Mouse (Mus musculus): ENCODE results near the gene Zfp131. TPM values are rescaled to one million over a fixed set of nuclear protein-coding genes. Genes with fewer than 3 reads are reported as not detected.

Zfp131 gene
- polyA plus RNA-seq, 1 experiment from 2014 or later = 42.3 TPM

DNA sequence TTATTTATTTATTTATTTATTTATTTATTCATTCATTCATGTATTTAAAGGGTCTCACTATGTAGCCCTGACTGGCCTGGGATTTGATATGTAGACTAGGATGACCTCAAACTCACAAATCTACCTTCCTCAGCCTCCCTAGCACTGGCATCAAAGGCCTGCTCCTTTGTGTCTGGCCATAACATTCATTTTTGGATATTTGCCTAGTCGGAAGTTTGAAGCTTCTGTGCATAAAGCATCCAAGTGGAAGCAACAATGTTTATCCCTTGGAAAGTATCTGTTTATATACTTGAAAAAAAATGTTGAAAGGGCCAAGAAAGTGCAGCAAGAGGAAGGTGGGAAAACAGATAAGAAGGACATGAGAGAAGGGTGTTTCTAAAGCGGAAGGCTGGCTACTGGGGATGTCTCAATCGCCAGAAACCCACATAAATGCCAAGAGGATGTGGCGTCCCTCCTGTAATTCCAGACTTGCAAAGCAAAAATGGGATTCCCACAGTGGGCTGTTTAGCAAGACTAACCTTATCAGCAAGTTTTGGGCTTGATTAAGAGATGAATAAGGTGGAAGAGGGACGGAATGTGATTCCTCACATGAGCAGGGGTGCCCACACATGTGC lies 2.2 kb upstream of the Zfp131 start:
- H3K4me3 ChIP-seq = no peak overlapping the region
- H3K27ac ChIP-seq = no peak overlapping the region
- H3K9me3 ChIP-seq = no peaks in the 10 kb centered on the region
- H3K36me3 ChIP-seq = peaks cover 8% of the 10 kb centered on the region
- peaks cover 16% of the 10 kb centered on the region for H3K4me1 ChIP-seq
- H3K4me2 ChIP-seq (replicated peaks) = no peak overlapping the region
- no peak overlapping the region for H3K9ac ChIP-seq
- no peak for ATAC-seq (ENCODE audit: low FRiP score, low read depth)
- WGBS = 83% methylated on average over 5 of the region's 5 CpGs
- H3K27me3 ChIP-seq = no peaks in the 10 kb centered on the region

DNA sequence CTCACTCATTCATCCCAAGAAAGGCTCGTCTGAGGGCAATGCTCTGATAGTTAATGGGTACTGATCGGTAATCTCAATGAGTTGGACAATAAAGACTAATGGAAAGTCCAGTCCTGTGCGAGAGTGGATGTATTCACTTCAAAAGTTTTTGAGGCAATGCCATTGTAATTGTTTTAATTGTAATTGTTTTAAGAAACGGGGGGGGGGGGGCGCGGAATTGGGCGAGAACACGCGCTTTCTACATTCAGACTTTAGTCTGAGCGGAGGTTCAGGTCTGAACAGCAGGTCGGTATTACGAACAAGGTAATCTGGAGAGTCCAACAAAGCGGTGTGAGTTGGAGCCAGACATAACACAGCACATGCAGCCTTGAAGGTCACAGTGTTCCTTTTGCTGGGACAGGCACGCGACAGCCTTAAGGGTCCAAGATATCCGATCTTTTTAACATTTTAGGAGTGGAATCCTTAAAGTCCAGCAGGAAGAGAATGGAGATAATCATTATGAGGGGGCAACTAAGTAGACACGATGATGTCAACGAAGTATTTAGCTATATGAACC lies 969 bp upstream of the Zfp131 start:
- no peaks in the 10 kb centered on the region for H3K27me3 ChIP-seq
- H3K27ac ChIP-seq = peak overlapping the region; percentile 96
- 3% methylated on average over 18 of the region's 18 CpGs for WGBS
- peak overlapping the region; percentile 81 for H3K4me3 ChIP-seq
- peak overlapping the region; percentile 93 for H3K9ac ChIP-seq
- peak overlapping the region; percentile 75 for H3K4me2 ChIP-seq (replicated peaks)
- ATAC-seq (ENCODE audit: low FRiP score, low read depth) = no peak
- H3K9me3 ChIP-seq = no peaks in the 10 kb centered on the region
- H3K4me1 ChIP-seq = peaks cover 16% of the 10 kb centered on the region
- peaks cover 18% of the 10 kb centered on the region for H3K36me3 ChIP-seq

DNA sequence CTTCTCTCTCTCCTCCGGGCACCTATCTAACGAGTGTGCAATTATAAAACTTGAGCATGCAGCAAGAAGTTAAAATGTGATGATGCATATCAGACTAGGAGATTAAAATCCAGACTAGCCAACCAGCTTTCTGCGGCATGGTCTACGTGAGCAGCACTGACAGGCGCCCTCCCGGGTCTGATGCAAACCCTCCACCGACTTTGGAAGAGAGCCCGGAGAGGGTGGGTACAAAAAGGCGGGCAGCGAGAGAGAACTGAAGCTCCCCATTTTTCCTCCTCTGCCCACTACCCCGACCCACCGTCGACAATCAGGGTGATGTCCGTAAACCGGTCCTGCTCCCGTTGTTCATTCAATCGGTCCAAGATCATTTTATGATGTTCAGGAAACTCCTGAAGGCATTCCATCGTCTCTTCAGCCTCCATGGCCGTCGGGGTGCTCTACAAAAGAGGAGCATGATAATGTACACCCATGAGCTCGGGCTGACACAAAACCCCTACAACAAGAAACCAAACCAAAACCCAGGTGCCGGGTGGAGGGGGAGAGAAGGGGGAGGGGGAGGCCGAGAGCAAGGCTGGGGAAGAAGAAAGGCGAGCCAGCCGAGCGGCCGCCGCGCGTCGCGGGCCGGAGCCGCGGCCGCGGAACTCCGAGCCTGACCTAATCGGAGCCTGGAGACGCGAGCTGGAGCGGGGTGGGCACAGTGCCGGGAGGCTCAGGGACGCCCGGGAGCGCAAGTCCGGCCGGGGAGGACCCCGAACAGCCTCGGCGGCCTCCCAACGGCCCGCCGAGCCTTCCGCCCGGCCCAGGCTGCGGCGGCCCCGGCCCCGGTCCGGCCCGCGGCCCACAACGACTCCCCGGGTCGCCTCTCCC lies 605 bp downstream of the Zfp131 start:
- WGBS = 1% methylated on average over 41 of the region's 66 CpGs
- Histone ChIP-seq H3K4me3 (peak overlapping the region; percentile 81), H3K27me3 (no peaks in the 10 kb centered on the region), H3K4me2 (replicated peaks) (peak overlapping the region; percentile 69), H3K27ac (peak overlapping the region; percentile 96), H3K9me3 (no peaks in the 10 kb centered on the region), H3K9ac (peak overlapping the region; percentile 93), H3K4me1 (peaks cover 16% of the 10 kb centered on the region), H3K36me3 (peaks cover 30% of the 10 kb centered on the region)
- ATAC-seq (ENCODE audit: low FRiP score, low read depth) = peak; percentile 63

DNA sequence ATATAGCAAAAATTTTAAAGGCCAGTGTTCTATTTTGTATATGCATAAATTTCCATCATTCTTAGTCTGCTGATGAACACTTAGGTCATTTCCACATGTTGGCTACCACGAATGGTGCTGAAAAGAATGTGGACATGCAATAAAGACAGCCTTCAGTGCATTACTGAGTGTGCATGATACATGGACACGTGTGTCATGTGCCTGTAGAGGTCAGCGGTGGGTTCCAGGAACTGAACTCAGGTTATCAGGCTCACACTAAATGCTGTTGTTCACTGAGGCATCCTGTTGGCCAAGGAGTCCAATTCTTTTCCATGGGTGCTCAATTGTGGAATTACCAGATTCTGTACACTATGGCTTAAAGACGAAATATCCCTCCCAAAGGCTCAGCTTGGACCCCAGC lies 7.1 kb downstream of the Zfp131 start:
- Histone ChIP-seq H3K27me3 (no peaks in the 10 kb centered on the region), H3K4me1 (no peaks in the 10 kb centered on the region), H3K4me2 (replicated peaks) (no peak overlapping the region), H3K4me3 (no peak overlapping the region), H3K36me3 (peaks cover 79% of the 10 kb centered on the region), H3K9me3 (no peaks in the 10 kb centered on the region), H3K9ac (no peak overlapping the region), H3K27ac (no peak overlapping the region)
- ATAC-seq (ENCODE audit: low FRiP score, low read depth) = no peak
- WGBS = 84% methylated on average over 4 of the region's 4 CpGs

DNA sequence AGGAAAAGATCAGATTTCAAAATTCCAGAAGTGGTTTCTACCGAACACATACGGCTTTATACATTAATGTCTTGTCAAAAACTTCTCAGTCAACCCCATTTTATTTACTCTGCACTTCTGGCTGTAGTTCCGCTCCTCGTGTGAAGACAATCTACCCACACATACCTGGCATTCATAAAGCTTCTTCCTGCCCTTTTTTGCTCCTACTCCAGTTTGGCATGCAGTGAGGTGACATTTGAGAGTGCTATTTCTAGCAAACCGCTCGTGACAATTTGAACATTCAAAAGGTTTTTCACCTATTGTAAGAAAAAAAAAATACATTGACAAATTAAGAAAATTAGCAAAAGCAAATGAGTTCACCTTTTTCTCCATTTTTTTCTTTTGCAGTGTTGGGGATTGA lies 22.1 kb downstream of the Zfp131 start:
- Histone ChIP-seq H3K9ac (no peak overlapping the region), H3K36me3 (peaks cover 83% of the 10 kb centered on the region), H3K9me3 (no peaks in the 10 kb centered on the region), H3K4me1 (no peaks in the 10 kb centered on the region), H3K27me3 (no peaks in the 10 kb centered on the region), H3K4me2 (replicated peaks) (no peak overlapping the region), H3K4me3 (no peak overlapping the region), H3K27ac (no peak overlapping the region)
- no peak for ATAC-seq (ENCODE audit: low FRiP score, low read depth)
- 77% methylated on average over 6 of the region's 6 CpGs for WGBS

DNA sequence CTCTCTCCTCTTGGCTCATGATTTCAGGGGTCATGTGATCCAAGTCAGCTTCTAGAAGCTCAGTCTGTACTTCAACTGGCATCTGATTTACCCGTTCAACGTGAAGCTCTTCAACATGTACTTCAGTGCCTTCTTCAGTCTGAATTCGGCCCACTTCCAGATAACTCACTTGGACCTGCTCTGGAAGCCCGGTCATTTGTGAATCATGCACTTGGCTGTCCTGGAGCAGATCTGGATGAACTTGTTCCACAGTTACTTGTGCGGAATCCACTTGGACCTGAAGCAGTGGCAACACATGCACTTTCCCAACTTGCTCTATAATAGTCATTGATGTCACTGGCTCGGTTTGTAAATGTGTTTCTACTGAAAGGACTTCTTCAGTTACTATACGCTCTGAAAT lies 24.2 kb downstream of the Zfp131 start:
- Histone ChIP-seq H3K27ac (no peak overlapping the region), H3K27me3 (no peaks in the 10 kb centered on the region), H3K4me2 (replicated peaks) (no peak overlapping the region), H3K9ac (no peak overlapping the region), H3K4me3 (no peak overlapping the region), H3K36me3 (peaks cover 75% of the 10 kb centered on the region), H3K4me1 (no peaks in the 10 kb centered on the region), H3K9me3 (no peaks in the 10 kb centered on the region)
- 94% methylated on average over 7 of the region's 7 CpGs for WGBS
- no peak for ATAC-seq (ENCODE audit: low FRiP score, low read depth)

DNA sequence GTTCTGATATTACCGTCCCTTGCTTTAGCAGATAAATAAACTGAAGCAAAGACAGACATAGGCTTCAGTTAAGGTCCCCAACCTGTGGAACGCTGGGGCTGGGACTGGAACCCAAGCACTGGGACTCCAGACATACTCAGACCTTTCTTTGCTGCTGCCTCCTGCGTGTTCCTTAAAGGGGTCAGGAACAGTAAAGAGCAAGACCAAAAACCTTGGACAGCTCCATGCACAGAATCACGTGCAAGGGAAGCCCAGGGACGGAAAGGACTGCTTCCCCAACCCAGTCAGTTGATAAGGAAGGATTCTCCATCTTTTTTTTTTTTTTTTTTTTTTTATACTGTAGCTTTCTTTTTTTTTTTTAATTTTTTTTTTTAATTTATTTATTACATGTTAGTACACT lies 33.9 kb downstream of the Zfp131 start:
- ATAC-seq (ENCODE audit: low FRiP score, low read depth) = no peak
- Histone ChIP-seq H3K4me3 (0 out of 2 replicates have a peak overlapping the region, but pooled peaks have one; percentile 60), H3K27ac (no peak overlapping the region), H3K4me1 (peaks cover 16% of the 10 kb centered on the region), H3K4me2 (replicated peaks) (peak overlapping the region; percentile 98), H3K27me3 (no peaks in the 10 kb centered on the region), H3K9ac (no peak overlapping the region), H3K36me3 (peaks cover 9% of the 10 kb centered on the region; the same call in 1 of the 2 replicates), H3K9me3 (no peaks in the 10 kb centered on the region)
- 25% methylated on average over 5 of the region's 5 CpGs for WGBS

DNA sequence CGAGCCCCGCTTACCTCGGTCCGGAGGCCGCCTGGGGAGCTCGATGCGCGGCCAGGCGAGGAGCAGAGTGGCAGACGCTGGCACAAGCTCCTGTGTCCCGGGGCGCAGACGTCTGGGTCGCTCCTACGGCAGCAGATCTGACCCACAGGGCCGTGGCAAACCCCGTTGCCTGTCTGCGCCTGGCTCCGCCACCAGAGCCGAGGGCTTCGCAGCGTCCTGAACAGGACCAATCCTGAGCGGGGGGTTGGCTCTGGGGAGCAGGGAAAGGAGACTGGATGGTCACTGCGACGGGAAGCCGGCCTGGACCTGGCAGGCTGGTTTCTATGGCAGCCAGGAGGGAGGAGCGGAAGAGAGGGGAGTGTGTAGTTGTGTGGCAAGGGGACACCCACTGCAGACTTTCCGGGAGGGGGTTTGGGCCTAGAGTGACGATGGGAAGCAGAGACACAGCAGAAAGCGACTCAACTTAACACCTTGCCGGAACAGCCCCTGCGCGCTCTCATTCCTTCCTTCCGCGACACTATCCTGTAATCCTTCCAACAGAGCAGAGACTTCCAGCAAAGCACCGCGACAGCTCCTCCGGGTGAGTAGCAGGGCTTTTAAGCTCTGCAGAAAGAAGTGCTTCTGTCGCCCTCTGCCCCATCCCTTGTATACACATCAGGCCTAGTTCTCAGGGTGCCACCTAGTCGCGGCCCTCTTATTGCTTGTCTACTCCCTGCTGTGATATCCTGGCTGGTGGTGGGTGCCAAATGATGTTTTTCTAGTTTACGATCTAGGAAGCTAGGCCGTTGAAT lies 34.8 kb downstream of the Zfp131 start, which contains the start of gene Nim1k:
Nim1k (minus strand) TSS at position 202 of the 791 bp plus-strand sequence.
- Histone ChIP-seq H3K9ac (peak within 1 kb of the TSS; percentile 81), H3K36me3 (peaks cover under 1% of the 10 kb centered on the region; the same call in 1 of the 2 replicates), H3K9me3 (no peaks in the 10 kb centered on the region), H3K4me1 (peaks cover 16% of the 10 kb centered on the region), H3K27me3 (no peaks in the 10 kb centered on the region), H3K4me2 (replicated peaks) (peak within 1 kb of the TSS; percentile 98), H3K4me3 (peak within 1 kb of the TSS; percentile 60), H3K27ac (peak within 1 kb of the TSS; percentile 74; the same call in 1 of the 2 replicates)
- ATAC-seq (ENCODE audit: low FRiP score, low read depth) = peak; percentile 91
- WGBS = under 1% methylated on average over 43 of the region's 43 CpGs

DNA sequence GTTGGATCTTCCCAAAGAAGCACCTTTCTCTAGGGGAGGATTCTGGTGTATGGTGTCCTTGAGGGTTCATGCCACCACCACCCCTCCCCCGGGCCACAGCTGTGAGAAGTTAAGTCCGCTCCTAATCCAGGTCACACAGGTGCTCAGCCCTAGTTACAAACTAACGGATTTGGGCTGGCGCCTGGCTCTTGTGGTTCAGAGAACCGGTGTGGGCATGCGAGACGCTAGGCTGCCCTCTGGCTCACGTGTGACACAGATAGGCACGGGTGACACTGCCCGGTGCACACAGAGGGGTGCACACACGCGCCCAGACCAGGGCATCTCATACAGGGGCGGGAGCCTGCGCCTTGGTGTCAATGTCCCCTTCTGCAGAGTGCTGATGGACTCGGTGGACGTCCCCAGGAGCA lies 35.5 kb downstream of the Zfp131 start:
- Histone ChIP-seq H3K27ac (0 out of 2 replicates have a peak overlapping the region, but pooled peaks have one; percentile 74), H3K4me3 (peak overlapping the region; percentile 60), H3K27me3 (no peaks in the 10 kb centered on the region), H3K4me1 (peaks cover 16% of the 10 kb centered on the region), H3K9ac (peak overlapping the region; percentile 81), H3K4me2 (replicated peaks) (peak overlapping the region; percentile 98), H3K36me3 (no peaks in the 10 kb centered on the region), H3K9me3 (no peaks in the 10 kb centered on the region)
- ATAC-seq (ENCODE audit: low FRiP score, low read depth) = peak; percentile 49
- WGBS = 1% methylated on average over 16 of the region's 16 CpGs

DNA sequence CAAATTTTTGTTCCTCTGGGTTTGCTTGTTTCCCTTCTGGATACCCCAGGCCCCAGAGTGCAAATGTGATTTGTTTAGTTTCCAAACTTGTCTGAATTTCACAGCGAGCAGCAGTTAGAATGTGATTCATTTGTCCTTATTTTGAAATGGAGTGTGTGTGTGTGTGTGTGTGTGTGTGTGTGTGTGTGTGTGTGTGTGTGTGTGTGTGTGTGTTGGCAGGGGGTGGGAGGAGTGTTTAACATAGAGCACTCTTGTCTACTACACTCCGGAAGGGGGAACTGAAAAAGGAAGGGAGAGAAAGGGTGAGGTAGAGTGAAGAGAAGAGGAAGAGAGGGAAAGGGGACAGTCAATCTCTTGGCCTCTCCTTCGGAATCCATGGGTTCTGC lies 36.1 kb downstream of the Zfp131 start:
- Histone ChIP-seq H3K4me3 (peak overlapping the region; percentile 60), H3K27ac (no peak overlapping the region), H3K9me3 (no peaks in the 10 kb centered on the region), H3K9ac (peak overlapping the region; percentile 81; the same call in 1 of the 2 replicates), H3K4me2 (replicated peaks) (peak overlapping the region; percentile 98), H3K27me3 (no peaks in the 10 kb centered on the region), H3K4me1 (peaks cover 16% of the 10 kb centered on the region), H3K36me3 (no peaks in the 10 kb centered on the region)
- WGBS = 29% methylated on average over 3 of the region's 3 CpGs
- no peak for ATAC-seq (ENCODE audit: low FRiP score, low read depth)

DNA sequence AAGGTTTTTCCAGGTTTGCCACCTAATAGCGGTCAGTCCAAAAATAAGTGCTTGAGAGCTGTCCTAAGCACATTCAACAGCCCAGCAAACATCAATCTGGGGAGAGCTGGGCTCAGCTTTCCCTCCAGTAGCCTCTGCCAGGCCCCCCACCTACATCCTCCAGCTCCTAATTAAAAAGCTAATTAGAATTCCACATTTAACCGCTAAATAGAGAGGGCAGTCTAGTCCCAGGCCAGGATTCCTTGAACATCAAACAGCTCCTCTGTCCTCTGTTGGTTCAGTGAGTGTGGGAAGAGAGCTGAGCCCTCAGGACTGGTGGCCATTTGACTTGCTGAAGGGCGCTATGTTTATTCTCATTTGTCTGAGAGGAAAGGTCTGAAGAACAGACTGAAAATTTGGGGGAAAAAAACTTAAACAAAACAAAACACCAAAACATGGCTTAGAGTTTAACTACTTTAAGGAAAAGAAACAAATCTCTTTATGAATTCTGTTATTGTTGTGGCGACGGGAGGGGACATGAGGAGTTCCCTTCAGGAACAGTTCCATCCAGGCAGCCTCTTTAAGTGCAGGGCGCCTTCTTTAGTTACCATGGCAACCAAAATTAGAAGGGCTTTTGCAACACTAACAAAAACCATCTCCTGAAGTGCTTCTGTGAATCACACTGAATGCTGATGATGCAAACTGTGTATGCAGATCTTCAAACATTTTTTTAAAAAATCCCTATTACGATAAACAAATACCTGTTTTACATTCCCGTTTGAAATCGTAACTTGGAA lies 36.6 kb downstream of the Zfp131 start:
- Histone ChIP-seq H3K36me3 (no peaks in the 10 kb centered on the region), H3K4me3 (no peak overlapping the region), H3K4me2 (replicated peaks) (0 out of 2 replicates have a peak overlapping the region, but pooled peaks have one; percentile 4), H3K4me1 (peaks cover 16% of the 10 kb centered on the region), H3K27me3 (no peaks in the 10 kb centered on the region), H3K27ac (no peak overlapping the region), H3K9me3 (no peaks in the 10 kb centered on the region), H3K9ac (no peak overlapping the region)
- no peak for ATAC-seq (ENCODE audit: low FRiP score, low read depth)
- 55% methylated on average over 9 of the region's 9 CpGs for WGBS
